Mouse (Mus musculus): ENCODE data around the gene Ninj1. TPM values are rescaled to one million over a fixed set of nuclear protein-coding genes. Genes with fewer than 3 reads are reported as not detected.

The Ninj1 gene
- polyA plus RNA-seq, 1 experiment from 2014 or later = 37.4 TPM

DNA sequence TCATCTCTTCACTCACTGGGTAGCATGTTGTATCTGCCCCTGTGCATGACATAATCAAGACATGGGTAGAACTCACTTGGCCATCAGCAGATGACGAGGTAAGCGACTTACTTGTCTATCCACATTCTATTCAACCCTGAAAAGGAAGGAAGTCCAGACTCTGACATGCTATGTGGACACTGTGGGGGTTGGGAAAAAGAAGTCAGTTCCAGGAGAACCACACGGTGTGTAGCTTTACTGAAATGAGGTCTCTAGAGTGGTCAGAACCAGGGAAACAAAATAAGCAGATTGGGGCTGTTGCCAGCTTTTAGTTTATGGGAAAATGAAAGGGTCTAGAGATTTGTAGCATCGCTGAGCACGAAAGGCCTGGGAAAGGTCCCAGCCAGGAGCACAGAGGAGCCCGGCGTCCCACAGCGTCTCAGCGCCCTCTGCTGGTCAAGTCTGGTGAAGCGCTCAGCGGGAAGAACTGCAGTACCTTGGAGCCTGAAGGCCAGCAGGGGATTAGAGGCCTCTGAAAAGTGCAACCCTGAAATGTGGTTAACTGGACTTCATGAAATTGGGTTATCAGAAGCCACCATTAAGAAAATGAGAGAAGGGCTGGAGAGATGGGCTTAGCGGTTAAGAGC lies 14.2 kb upstream of the Ninj1 start:
- 0 out of 2 replicates have a peak, but pooled peaks cover 7% of the 10 kb centered on the region for H3K4me1 ChIP-seq
- H3K36me3 ChIP-seq = no peaks in the 10 kb centered on the region
- no peak overlapping the region for H3K4me2 ChIP-seq
- H3K9me3 ChIP-seq (replicated peaks) = no peaks in the 10 kb centered on the region
- H3K9ac ChIP-seq (replicated peaks) = no peak overlapping the region
- no peak overlapping the region for H3K27ac ChIP-seq (replicated peaks)
- H3K27me3 ChIP-seq (replicated peaks) = 0 out of 2 replicates have a peak, but pooled peaks cover 3% of the 10 kb centered on the region
- 6% methylated on average over 12 of the region's 12 CpGs for WGBS
- H3K4me3 ChIP-seq (replicated peaks) = no peak overlapping the region
- peak; percentile 74 for ATAC-seq (ENCODE audit: low FRiP score)

DNA sequence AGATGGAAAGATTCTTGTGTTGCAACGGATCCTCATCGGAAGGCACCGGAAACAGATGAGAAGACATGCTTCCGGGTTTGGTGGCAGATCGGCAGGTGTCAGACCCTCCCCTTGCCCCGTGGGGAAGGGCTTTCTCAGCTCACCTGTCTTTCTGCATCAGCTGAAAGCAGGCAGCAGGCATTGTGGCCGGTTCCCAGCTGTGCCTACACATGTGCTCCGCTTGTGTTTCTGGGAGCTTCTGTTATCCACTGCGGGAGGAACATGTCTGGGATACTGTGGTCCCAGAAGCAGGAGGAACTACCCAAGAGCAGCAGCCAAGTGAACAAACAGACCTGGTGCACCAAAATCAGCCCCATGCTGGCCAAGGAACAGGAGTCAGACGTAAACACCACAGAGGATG lies 11.8 kb upstream of the Ninj1 start:
- ATAC-seq (ENCODE audit: low FRiP score) = no peak
- Histone ChIP-seq H3K27ac (replicated peaks) (no peak overlapping the region), H3K9ac (replicated peaks) (no peak overlapping the region), H3K36me3 (no peaks in the 10 kb centered on the region), H3K9me3 (replicated peaks) (no peaks in the 10 kb centered on the region), H3K27me3 (replicated peaks) (0 out of 2 replicates have a peak, but pooled peaks cover 3% of the 10 kb centered on the region), H3K4me1 (peaks cover 12% of the 10 kb centered on the region), H3K4me3 (replicated peaks) (no peak overlapping the region), H3K4me2 (no peak overlapping the region)
- 85% methylated on average over 10 of the region's 10 CpGs for WGBS

DNA sequence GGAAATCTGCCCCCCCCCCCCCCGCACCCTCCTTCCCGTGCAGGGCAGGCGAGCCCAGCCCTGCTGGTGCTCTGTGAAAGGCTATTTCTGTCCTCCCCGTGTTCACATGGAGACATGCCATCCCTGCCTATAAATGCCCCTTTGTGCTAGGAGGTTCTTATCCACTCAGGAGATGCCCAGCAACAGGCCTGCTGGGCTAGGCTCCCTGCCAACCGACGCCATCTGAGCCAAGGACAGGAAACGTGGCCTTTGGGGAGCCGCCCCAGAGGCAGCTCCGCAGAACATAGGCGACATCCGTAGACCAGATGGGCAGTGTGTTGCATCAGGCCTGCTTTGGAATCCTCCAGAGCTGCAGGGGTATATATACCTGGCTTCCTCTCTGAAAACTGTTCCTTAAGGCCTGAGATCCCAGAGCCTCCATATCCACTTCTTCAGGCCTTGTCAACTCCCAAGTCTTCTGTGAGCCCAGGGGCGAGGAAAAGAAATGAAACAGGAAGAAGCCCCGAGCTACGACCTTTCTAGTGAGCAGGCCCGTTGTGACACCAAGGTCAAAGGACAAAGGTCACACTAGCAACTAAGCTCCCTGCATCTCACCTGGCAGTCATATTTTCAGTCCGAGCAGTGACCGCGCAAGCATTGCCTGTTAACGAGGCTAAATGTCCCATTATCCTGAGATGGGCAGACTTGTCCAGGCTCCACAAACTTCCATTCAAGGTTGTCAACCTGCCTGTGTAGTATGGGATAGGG lies 8.3 kb upstream of the Ninj1 start:
- Histone ChIP-seq H3K27ac (replicated peaks) (no peak overlapping the region; the same call in 1 of the 2 replicates), H3K27me3 (replicated peaks) (no peaks in the 10 kb centered on the region), H3K9ac (replicated peaks) (no peak overlapping the region), H3K4me1 (peaks cover 9% of the 10 kb centered on the region), H3K4me3 (replicated peaks) (no peak overlapping the region), H3K9me3 (replicated peaks) (no peaks in the 10 kb centered on the region), H3K4me2 (no peak overlapping the region), H3K36me3 (no peaks in the 10 kb centered on the region)
- peak; percentile 88 for ATAC-seq (ENCODE audit: low FRiP score)
- WGBS = 59% methylated on average over 19 of the region's 19 CpGs

DNA sequence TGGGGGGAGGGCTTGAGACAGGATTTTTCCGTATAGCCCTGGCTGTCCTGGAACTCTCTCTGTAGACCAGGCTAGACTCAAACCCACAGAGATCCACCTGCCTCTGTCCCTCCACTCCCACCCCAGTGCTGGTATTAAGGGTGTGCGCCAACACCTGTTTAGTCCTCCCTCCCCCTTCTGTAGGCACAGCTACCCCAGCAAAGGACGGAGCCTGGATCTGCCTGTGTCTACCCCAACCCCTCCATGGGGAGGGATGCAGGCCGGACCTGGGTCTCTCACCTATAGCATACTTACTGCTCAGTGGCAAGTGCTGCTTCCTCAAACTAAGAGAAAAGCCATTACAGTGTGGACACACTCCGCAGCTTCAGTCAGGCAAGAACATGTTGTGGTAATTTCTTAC lies 7.0 kb upstream of the Ninj1 start:
- no peak overlapping the region for H3K9ac ChIP-seq (replicated peaks)
- H3K4me3 ChIP-seq (replicated peaks) = no peak overlapping the region
- WGBS = 92% methylated on average over 5 of the region's 5 CpGs
- ATAC-seq (ENCODE audit: low FRiP score) = no peak
- H3K9me3 ChIP-seq (replicated peaks) = no peaks in the 10 kb centered on the region
- peaks cover 9% of the 10 kb centered on the region for H3K4me1 ChIP-seq
- H3K27me3 ChIP-seq (replicated peaks) = no peaks in the 10 kb centered on the region
- no peak overlapping the region for H3K27ac ChIP-seq (replicated peaks)
- no peak overlapping the region for H3K4me2 ChIP-seq
- no peaks in the 10 kb centered on the region for H3K36me3 ChIP-seq

DNA sequence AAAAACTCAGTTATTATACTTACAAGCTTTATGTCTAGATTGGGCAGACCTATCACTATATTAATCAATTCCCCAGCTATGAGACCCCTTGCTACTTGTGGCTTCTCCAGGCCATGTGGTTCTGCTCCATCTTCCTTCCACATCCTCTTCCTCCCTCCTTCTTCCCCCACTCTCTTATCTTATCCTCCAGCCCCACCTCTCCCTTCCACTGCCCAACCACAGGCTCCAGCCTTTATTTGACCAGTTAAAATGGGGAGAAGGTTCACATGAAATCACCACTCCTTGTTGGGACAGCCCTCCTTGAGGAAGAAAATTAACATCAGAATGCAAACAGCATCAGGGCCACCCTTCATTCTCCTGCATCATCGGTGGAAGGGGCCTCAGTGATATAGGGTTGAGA lies 6.6 kb upstream of the Ninj1 start:
- Histone ChIP-seq H3K27ac (replicated peaks) (no peak overlapping the region), H3K36me3 (no peaks in the 10 kb centered on the region), H3K9ac (replicated peaks) (no peak overlapping the region), H3K27me3 (replicated peaks) (no peaks in the 10 kb centered on the region), H3K4me3 (replicated peaks) (no peak overlapping the region), H3K4me1 (peaks cover 9% of the 10 kb centered on the region), H3K4me2 (no peak overlapping the region), H3K9me3 (replicated peaks) (no peaks in the 10 kb centered on the region)
- no peak for ATAC-seq (ENCODE audit: low FRiP score)
- WGBS = 67% methylated on average over 1 of the region's 1 CpGs

DNA sequence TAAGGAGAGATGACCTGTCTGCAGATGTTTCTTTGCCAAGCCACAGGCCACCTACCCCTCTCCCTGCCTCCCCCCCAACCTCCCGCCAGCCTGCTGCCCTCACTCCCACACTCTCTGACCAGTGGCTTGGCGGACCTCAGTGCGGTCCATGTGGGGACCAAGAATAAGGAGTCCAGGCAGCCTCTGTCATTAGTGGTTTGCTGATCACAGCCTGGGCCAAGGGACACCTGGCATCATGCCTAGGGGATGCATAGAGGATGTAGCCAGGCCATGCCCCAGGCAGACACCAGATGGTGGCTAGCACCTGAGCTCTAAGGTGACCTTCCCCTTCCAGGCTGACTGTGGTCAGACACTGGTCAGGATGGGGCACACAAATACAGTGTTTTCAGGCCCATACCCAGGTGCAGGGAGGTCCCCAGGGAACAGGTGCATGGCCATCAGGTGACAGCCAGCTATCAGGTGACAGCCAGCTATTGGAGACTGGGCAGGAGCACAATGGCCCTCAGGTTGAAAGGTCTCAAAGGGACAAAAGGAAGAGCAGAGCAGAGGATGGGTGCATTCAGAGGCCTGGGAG lies 5.8 kb upstream of the Ninj1 start:
- Histone ChIP-seq H3K4me2 (no peak overlapping the region), H3K4me3 (replicated peaks) (no peak overlapping the region), H3K27me3 (replicated peaks) (no peaks in the 10 kb centered on the region), H3K9ac (replicated peaks) (no peak overlapping the region), H3K9me3 (replicated peaks) (no peaks in the 10 kb centered on the region), H3K27ac (replicated peaks) (no peak overlapping the region), H3K36me3 (no peaks in the 10 kb centered on the region), H3K4me1 (peaks cover 9% of the 10 kb centered on the region)
- ATAC-seq (ENCODE audit: low FRiP score) = no peak
- WGBS = 92% methylated on average over 3 of the region's 3 CpGs

DNA sequence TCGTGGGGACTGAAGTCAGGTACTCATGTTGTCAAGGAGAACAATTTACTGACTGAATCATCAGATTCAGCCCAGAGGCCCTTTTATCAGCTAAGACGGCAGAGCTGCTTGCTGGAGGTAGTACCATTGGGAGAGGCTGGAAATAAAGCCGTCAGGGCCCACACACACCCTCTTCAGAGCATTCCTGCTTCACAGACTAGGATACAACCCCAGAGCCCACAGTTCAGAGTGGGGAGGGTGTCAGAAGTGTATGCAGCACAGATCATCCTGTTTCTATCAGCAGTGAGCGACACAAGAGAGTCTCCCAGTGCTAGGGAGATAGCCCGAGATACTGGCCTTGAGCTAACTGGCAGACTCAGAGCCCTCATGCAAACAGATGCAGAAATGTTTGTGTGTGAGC lies 4.1 kb upstream of the Ninj1 start:
- H3K36me3 ChIP-seq = no peaks in the 10 kb centered on the region
- no peaks in the 10 kb centered on the region for H3K9me3 ChIP-seq (replicated peaks)
- ATAC-seq (ENCODE audit: low FRiP score) = no peak
- WGBS = 52% methylated on average over 5 of the region's 5 CpGs
- 0 out of 2 replicates have a peak overlapping the region, but pooled peaks have one; percentile 20 for H3K9ac ChIP-seq (replicated peaks)
- no peaks in the 10 kb centered on the region for H3K27me3 ChIP-seq (replicated peaks)
- no peak overlapping the region for H3K27ac ChIP-seq (replicated peaks)
- peaks cover 24% of the 10 kb centered on the region for H3K4me1 ChIP-seq
- H3K4me2 ChIP-seq = no peak overlapping the region
- H3K4me3 ChIP-seq (replicated peaks) = no peak overlapping the region

DNA sequence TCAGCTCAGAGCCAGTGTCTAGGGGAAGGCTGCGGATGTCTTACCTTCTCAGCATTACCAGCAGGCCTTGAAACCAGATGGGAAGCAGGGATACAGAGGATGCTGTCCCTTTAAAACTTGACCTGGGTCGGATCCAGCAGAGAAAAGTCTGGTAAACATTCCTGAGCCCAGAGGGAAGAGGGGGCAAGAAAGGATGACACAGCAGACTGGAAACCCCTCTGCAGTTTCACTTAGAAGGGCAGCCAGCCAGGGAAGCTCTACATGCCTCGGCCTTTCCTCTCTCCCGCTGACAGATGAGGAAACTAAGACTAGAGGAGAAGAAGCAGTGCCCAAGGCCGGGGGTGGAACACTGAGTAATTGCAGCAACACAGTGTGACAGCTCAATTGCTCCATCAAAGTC lies 3.6 kb upstream of the Ninj1 start:
- Histone ChIP-seq H3K36me3 (no peaks in the 10 kb centered on the region), H3K9ac (replicated peaks) (no peak overlapping the region), H3K4me3 (replicated peaks) (no peak overlapping the region), H3K27ac (replicated peaks) (no peak overlapping the region), H3K4me1 (peaks cover 28% of the 10 kb centered on the region), H3K4me2 (no peak overlapping the region), H3K9me3 (replicated peaks) (no peaks in the 10 kb centered on the region), H3K27me3 (replicated peaks) (no peaks in the 10 kb centered on the region)
- 58% methylated on average over 5 of the region's 5 CpGs for WGBS
- no peak for ATAC-seq (ENCODE audit: low FRiP score)

DNA sequence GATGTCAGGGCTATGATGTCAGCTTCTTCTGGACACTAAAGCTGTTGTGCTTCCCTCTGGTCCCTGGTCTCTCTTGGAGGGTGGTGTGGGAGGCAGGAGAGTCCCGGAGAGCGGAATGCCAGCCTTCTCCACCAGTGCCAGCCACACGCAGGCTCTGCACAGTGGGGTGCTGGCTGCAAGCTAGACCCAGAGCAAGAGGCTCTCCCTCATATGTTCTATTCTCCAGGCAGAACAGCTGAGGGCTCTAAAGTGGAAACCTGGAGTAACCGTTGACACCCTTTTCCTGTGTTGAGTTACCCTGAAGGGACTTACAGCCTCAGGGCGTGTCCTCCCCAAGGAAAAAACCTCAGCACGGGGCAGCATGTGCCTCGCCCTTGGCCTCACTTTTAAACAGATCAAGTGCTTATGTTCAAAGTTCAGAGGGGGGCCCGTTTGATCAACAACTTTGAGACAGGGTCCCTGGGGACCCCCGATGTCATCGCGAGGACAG lies 442 bp upstream of the Ninj1 start:
- H3K4me2 ChIP-seq = peak overlapping the region; percentile 99
- WGBS = 20% methylated on average over 11 of the region's 11 CpGs
- peaks cover 35% of the 10 kb centered on the region for H3K4me1 ChIP-seq
- H3K27me3 ChIP-seq (replicated peaks) = no peaks in the 10 kb centered on the region
- H3K36me3 ChIP-seq = no peaks in the 10 kb centered on the region
- ATAC-seq (ENCODE audit: low FRiP score) = peak; percentile 6
- H3K9ac ChIP-seq (replicated peaks) = peak overlapping the region; percentile 70
- H3K27ac ChIP-seq (replicated peaks) = peak overlapping the region; percentile 45; the same call in 1 of the 2 replicates
- no peaks in the 10 kb centered on the region for H3K9me3 ChIP-seq (replicated peaks)
- H3K4me3 ChIP-seq (replicated peaks) = peak overlapping the region; percentile 84

DNA sequence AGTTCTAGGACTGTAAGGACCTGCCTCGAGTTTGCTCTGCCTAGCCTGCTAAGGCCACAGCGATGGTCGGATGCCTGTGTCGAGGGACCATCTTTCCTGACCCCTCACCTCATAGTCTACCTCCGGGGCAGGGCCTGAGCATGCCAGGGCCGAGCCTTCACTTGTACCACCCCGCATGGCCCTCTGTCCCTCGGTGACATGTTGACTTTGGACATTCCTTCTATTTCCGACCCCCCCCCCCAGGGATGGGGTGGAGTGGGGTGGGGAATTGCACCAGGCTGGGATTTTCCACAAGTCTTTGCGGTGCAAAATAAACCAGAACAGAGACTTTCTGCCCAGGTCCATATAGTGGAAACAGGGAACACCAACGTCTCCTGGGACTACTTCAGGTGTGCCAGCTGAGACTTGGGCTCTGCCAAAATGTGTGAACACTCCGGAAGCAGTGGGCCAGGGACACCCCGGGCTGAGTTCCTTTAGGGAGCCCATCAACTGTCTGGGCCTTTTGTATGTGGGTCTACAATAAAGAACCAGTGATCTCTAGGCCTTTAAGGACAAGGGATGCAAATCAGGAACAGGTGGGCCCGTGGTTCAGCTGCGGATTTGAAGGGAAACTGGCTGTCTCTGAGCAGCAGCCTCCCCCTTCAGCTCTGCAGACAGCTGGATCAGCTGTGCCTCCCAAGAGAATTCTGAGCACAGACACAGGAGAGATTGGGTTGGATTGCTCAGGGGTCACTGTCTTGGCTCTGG lies 1.1 kb downstream of the Ninj1 start:
- peak overlapping the region; percentile 99 for H3K4me2 ChIP-seq
- peak; percentile 28 for ATAC-seq (ENCODE audit: low FRiP score)
- no peaks in the 10 kb centered on the region for H3K36me3 ChIP-seq
- no peaks in the 10 kb centered on the region for H3K9me3 ChIP-seq (replicated peaks)
- H3K4me3 ChIP-seq (replicated peaks) = peak overlapping the region; percentile 84
- H3K27ac ChIP-seq (replicated peaks) = peak overlapping the region; percentile 63; the same call in 1 of the 2 replicates
- WGBS = 22% methylated on average over 15 of the region's 15 CpGs
- H3K9ac ChIP-seq (replicated peaks) = peak overlapping the region; percentile 70
- peaks cover 38% of the 10 kb centered on the region for H3K4me1 ChIP-seq
- H3K27me3 ChIP-seq (replicated peaks) = no peaks in the 10 kb centered on the region

DNA sequence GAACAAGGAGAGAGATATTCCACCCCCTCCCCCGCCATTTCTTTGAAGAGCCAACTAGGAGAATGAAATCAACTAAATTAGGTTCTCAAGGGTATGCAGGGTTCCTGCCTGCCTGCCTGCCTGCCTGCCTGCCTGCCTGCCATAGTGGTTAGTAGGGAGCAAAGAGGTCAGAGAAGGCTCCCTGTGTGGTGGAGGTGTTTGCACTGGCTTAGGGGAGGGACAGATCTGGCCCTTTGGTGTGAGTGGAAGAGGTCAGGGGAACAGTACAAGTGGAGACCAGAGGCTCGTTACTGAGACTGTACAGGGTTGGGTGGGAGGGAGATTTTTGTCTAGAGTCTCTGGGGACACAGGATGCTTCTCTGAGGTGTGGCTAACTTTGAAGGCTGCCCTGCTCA lies 1.7 kb downstream of the Ninj1 start:
- H3K9ac ChIP-seq (replicated peaks) = no peak overlapping the region
- no peaks in the 10 kb centered on the region for H3K36me3 ChIP-seq
- H3K27me3 ChIP-seq (replicated peaks) = no peaks in the 10 kb centered on the region
- H3K4me3 ChIP-seq (replicated peaks) = no peak overlapping the region
- no peak for ATAC-seq (ENCODE audit: low FRiP score)
- H3K9me3 ChIP-seq (replicated peaks) = no peaks in the 10 kb centered on the region
- H3K27ac ChIP-seq (replicated peaks) = no peak overlapping the region; the same call in 1 of the 2 replicates
- H3K4me2 ChIP-seq = peak overlapping the region; percentile 99; the same call in 1 of the 2 replicates
- 58% methylated on average over 2 of the region's 2 CpGs for WGBS
- H3K4me1 ChIP-seq = peaks cover 38% of the 10 kb centered on the region
